Mouse (Mus musculus) gastrocnemius, adult 2 months (tissue): Measurements from ENCODE around the gene Apol11b. TPM values are rescaled to one million over a fixed set of nuclear protein-coding genes. Genes with fewer than 3 reads are reported as not detected.
"Not testable (repeated sequence)": the region's sequence is repeated elsewhere in the genome, so short reads cannot be mapped to it uniquely, and the experiment has no call there.

Source experiments
- DNase-seq: peaks from one replicate; pipeline ENCODE4 v3.0.0; 2022
- H3K27ac ChIP-seq: fragments of 200-600 bp; 2 replicates; pipeline ENCODE4 v1.8.1; 2022; ENCODE audit warnings: mild to moderate bottlenecking
- H3K4me3 ChIP-seq: fragments of 200-600 bp; 2 replicates; pipeline ENCODE4 v1.8.1; 2022; ENCODE audit warnings: mild to moderate bottlenecking, moderate library complexity
- CTCF ChIP-seq: fragments of 200-600 bp; IDR thresholded peaks from 2 replicates; pipeline ENCODE4 v1.8.1; 2022; ENCODE audit warnings: antibody characterized with exemption, mild to moderate bottlenecking, moderate library complexity
- intact Hi-C: fragments of 180-260 bp; cut with DNase I; formaldehyde crosslinking; loops from one replicate; pipeline ENCODE4 v1.15.1; 2025
- long read RNA-seq, 2 experiments: library from polyadenylated mRNA; stranded (forward); transcript quantifications; one replicate each; pipeline ENCODE4 v2.0.0; 2021
- total RNA-seq, 2 experiments: library from RNA; stranded (reverse); gene quantifications; 2 replicates each; pipeline ENCODE4 v1.2.3; 2021

Apol11b gene
- total RNA-seq = under 1 TPM in 1 of 2 experiments, not detected in 1; 0.11 TPM
- long read RNA-seq, experiment 1 = 0 reads
- long read RNA-seq, experiment 2 = 0 reads

DNA sequence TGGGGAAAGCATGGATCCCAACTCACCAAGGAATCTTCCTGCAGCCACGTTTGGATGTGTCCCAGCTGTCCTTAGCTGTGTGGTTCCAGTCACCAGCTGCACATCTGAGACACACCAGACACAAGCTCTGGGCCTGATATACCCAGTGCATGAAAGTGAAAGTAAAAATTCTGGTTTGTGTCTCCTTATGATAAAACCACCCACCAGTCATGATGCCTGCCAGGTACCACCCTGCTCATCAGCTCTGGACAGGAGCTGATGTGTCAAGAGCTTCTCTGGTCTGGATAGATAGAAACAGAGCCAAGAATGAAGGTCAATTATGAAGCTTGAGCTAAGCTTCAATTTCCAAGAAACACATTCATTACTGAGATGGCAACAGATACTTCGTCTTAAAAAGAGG, at the start of gene Apol11b:
Gene Apol11b (minus strand): TSS at position 111 of the 400 bp plus-strand sequence.
- intact Hi-C loops = not testable (repeated sequence)

GRCm38 (mm10) chr15:77691532-77692311, 48.6 kb upstream of the Apol11b start:
- H3K27ac ChIP-seq, DNase-seq, intact Hi-C loops, H3K4me3 ChIP-seq: not testable (repeated sequence)

More for the DNA sequence above, at the start of gene Apol11b:
- H3K4me3 ChIP-seq, DNase-seq, H3K27ac ChIP-seq: not testable (repeated sequence)

DNA sequence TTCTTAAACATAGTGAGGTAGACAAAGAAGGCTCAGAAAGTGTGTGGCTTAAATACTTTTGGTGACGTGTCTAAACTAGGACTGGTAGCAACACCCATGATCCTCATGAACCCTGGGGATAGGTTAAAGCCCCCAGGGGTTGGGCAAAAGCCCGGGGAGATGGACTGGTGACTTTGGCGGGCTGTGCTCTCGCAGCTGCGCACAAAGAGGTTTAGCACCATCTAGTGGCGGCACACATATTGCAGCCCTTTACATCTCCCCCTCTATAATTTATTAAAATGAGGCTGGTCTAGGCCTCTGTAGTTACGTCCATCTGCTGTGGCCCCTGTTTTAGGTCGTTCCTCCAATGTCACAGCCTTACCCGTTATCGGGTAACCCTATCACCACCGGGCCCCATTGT, 40.9 kb upstream of the Apol11b start:
- peak; percentile 65 for TF ChIP-seq CTCF
- DNase-seq = peak; percentile 43
- H3K4me3 ChIP-seq, intact Hi-C loops, H3K27ac ChIP-seq: not testable (repeated sequence)

- DNase-seq, H3K4me3 ChIP-seq, H3K27ac ChIP-seq, intact Hi-C loops: not testable (repeated sequence)
These were observed 31.0 kb upstream of the Apol11b start for GRCm38 (mm10) chr15:77674081-77674480.

GRCm38 (mm10) chr15:77661841-77662240, 18.8 kb upstream of the Apol11b start:
- DNase-seq, H3K4me3 ChIP-seq, intact Hi-C loops, H3K27ac ChIP-seq: not testable (repeated sequence)

GRCm38 (mm10) chr15:77659773-77660172, 16.7 kb upstream of the Apol11b start:
- DNase-seq, intact Hi-C loops, H3K4me3 ChIP-seq, H3K27ac ChIP-seq: not testable (repeated sequence)

- H3K4me3 ChIP-seq, intact Hi-C loops, DNase-seq, H3K27ac ChIP-seq: not testable (repeated sequence)
These were observed 8.1 kb upstream of the Apol11b start for GRCm38 (mm10) chr15:77651143-77651542.

DNA sequence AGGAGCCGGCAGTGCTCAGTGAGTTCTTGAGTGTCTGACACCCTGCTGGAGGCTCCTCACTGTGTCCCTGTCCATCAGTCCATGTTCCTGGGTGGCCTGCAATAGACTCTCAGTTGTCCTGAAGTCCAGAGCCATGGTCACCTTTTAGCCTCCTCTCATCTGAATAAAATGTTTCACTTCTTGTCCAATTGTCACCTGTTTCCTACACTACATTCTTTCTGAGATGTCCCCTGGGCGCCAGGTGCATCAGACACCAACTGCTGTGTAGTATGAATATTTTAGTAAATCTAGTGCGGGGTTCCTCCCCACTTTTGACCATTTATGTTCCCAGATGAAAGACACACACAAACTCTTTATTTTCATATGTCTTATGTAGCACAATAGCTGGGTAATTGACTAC, 13.3 kb downstream of the Apol11b start:
- intact Hi-C loops = loop anchor here (5.0 kb wide), 1 partner anchor 108 kb away; no protein-coding TSS in a partner anchor
- not testable (repeated sequence) for DNase-seq, H3K27ac ChIP-seq, H3K4me3 ChIP-seq

- DNase-seq, H3K4me3 ChIP-seq, intact Hi-C loops, H3K27ac ChIP-seq: not testable (repeated sequence)
- peak; percentile 25; the same call in 1 of the 2 replicates for TF ChIP-seq CTCF
These were observed 14.4 kb downstream of the Apol11b start for GRCm38 (mm10) chr15:77628647-77629046.

DNA sequence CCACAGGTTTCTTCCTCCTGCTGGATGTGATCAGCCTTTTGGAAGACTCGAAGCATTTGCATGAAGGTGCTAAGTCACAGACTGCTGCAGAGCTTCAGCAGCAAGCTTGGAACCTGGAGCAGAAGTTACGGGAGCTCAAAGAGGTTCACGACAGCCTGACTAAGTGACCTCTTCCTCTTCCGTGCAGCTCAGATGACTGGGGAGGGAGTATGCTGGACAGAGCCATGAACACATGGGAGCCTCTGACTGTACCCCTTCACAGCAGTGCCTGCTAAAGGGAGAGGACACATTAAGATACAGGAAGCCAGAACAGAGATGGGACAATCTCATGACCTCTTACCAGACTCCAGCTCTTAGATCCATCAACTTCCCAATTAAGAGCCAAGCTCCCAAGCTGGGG, 16.6 kb downstream of the Apol11b start:
- DNase-seq, H3K4me3 ChIP-seq, H3K27ac ChIP-seq, intact Hi-C loops: not testable (repeated sequence)

DNA sequence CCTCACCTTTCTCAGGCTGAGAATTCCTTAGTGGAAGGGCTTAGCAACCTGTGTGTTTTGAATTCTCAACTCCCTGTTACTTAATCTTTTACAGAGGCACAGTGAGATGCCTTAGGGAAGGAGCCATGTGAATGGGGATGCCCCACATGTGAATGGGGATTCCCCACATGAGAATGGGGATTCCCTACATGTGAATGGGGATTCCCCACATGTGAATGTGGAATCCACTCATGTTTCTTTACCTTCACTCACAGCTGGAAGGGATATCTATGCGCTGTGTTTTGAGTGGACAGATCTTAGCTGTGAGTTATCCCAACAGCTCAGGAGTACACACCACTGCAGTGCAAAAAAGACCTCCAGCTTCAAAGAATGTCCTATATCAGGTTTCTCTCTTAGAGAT, 18.4 kb downstream of the Apol11b start:
- TF ChIP-seq CTCF = no peak
- no peak for DNase-seq
- no peak overlapping the region for H3K4me3 ChIP-seq
- H3K27ac ChIP-seq = no peak overlapping the region
- intact Hi-C loops = no loop called here

GRCm38 (mm10) chr15:77606069-77606468, 37.0 kb downstream of the Apol11b start:
- TF ChIP-seq CTCF = no peak
- no peak overlapping the region for H3K27ac ChIP-seq
- intact Hi-C loops = no loop called here
- no peak overlapping the region for H3K4me3 ChIP-seq
- DNase-seq = no peak

GRCm38 (mm10) chr15:77598958-77599357, 44.1 kb downstream of the Apol11b start, which contains the start of gene Gm36245:
TSS of gene Gm36245 (plus strand) at chr15:77599258.
- no peak for TF ChIP-seq CTCF
- Histone ChIP-seq H3K27ac (peak within 1 kb of the TSS; percentile 79), H3K4me3 (peak within 1 kb of the TSS; percentile 19; the same call in 1 of the 2 replicates)
- intact Hi-C loops = loop anchor here (1.0 kb wide), 1 partner anchor 37 kb away; no protein-coding TSS in a partner anchor
- no peak for DNase-seq

DNA sequence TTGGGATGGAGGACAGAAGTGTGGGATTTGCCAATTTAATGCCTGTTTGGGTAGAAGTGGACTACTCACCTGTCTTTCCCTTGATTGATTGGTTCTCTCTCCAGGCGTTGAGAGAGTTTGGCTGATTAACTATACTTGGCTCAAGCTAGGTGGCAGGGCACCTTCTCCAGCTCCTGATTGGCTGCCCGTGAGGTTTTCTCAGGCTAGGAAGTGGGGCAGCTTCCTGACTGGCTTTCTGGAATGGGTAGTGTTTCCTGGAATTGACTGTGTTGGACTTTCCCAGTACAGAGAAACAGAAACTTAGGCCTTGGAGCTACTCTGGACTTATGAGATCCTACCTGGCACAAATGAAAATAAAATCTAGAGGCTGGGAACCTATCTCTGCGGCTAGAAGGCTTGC, 44.7 kb downstream of the Apol11b start:
- no peak for DNase-seq
- intact Hi-C loops = no loop called here

More for the DNA sequence above, 44.7 kb downstream of the Apol11b start:
- Histone ChIP-seq H3K4me3 (peak overlapping the region; percentile 19; the same call in 1 of the 2 replicates), H3K27ac (peak overlapping the region; percentile 79)
- no peak for TF ChIP-seq CTCF
